Mouse (Mus musculus) megakaryocyte, embryonic 14.5 days (primary cell): ENCODE results near the gene Ifitm2. TPM values are rescaled to one million over a fixed set of nuclear protein-coding genes. Genes with fewer than 3 reads are reported as not detected.
A peak's percentile ranks its signal among the peaks of the same experiment; 100 is the strongest.

Source experiments
- H3K27me3 ChIP-seq: replicated peaks from 2 replicates; pipeline ENCODE3; 2012; ENCODE audit warnings: inconsistent platforms
- H3K36me3 ChIP-seq: replicated peaks from 2 replicates; pipeline ENCODE3; 2012; ENCODE audit warnings: low read length, inconsistent platforms, mixed read lengths
- H3K4me1 ChIP-seq: 2 replicates; pipeline ENCODE4 v1.6.1; 2012; ENCODE audit warnings: inconsistent platforms
- H3K4me3 ChIP-seq: replicated peaks from 2 replicates; pipeline ENCODE3; 2012; ENCODE audit warnings: moderate library complexity, mild to moderate bottlenecking, inconsistent platforms
- H3K9me3 ChIP-seq: 2 replicates; pipeline ENCODE4 v1.6.1; 2012; ENCODE audit warnings: inconsistent platforms
- FLI1 ChIP-seq: IDR thresholded peaks from 2 replicates; pipeline ENCODE4 v1.6.1; 2012; ENCODE audit warnings: low read length, inconsistent platforms, mixed read lengths
- GATA1 ChIP-seq: IDR thresholded peaks from 3 replicates; pipeline ENCODE4 v1.6.1; 2012; ENCODE audit warnings: mixed read lengths, low read length, inconsistent platforms, borderline replicate concordance
- polyA plus RNA-seq: library from polyadenylated mRNA; stranded (reverse); fragments of >175 nt; gene quantifications from 2 replicates; pipeline ENCODE4 v1.2.3, GENCODE M21; 2012; ENCODE audit warnings: low replicate concordance; ENCODE audit not compliant: insufficient read depth

Gene Ifitm2
- polyA plus RNA-seq, 1 experiment, result 722 TPM

GRCm38 (mm10) chr7:140927181-140927580 lies 28.6 kb downstream of the Ifitm2 start:
- H3K9me3 ChIP-seq, result peaks cover 15% of the 10 kb centered on the region
- H3K4me1 ChIP-seq, result peaks cover 57% of the 10 kb centered on the region
- no peaks in the 10 kb centered on the region for H3K27me3 ChIP-seq
- H3K4me3 ChIP-seq, result no peak overlapping the region
- TF ChIP-seq FLI1, result no peak
- TF ChIP-seq GATA1, result no peak
- H3K36me3 ChIP-seq, result peaks cover 69% of the 10 kb centered on the region

GRCm38 (mm10) chr7:140923070-140923775 lies 32.6 kb downstream of the Ifitm2 start:
- Histone ChIP-seq H3K27me3 (no peaks in the 10 kb centered on the region), H3K9me3 (peaks cover 7% of the 10 kb centered on the region), H3K36me3 (peaks cover 60% of the 10 kb centered on the region), H3K4me3 (peak overlapping the region; percentile 91), H3K4me1 (peaks cover 97% of the 10 kb centered on the region)
- no peak for TF ChIP-seq FLI1
- TF ChIP-seq GATA1, result no peak

- no peak for TF ChIP-seq FLI1
- TF ChIP-seq GATA1, result no peak
- Histone ChIP-seq H3K27me3 (no peaks in the 10 kb centered on the region), H3K4me3 (peak overlapping the region; percentile 91), H3K9me3 (peaks cover 2% of the 10 kb centered on the region), H3K4me1 (peaks cover 100% of the 10 kb centered on the region), H3K36me3 (peaks cover 53% of the 10 kb centered on the region)
These were observed 33.3 kb downstream of the Ifitm2 start for GRCm38 (mm10) chr7:140922398-140923069.

- Histone ChIP-seq H3K4me3 (peak overlapping the region; percentile 91), H3K27me3 (no peaks in the 10 kb centered on the region), H3K9me3 (no peaks in the 10 kb centered on the region), H3K4me1 (peaks cover 100% of the 10 kb centered on the region), H3K36me3 (peaks cover 42% of the 10 kb centered on the region)
- peak; percentile 85; the same call in 2 of the 3 replicates for TF ChIP-seq GATA1
- TF ChIP-seq FLI1, result no peak
These were observed 34.4 kb downstream of the Ifitm2 start for GRCm38 (mm10) chr7:140921225-140921975.

GRCm38 (mm10) chr7:140920418-140921029 lies 35.3 kb downstream of the Ifitm2 start, which contains the start of gene Nlrp6:
TSS of gene Nlrp6 (plus strand) at chr7:140920902.
- Histone ChIP-seq H3K4me1 (peaks cover 100% of the 10 kb centered on the region), H3K9me3 (no peaks in the 10 kb centered on the region), H3K4me3 (peak within 1 kb of the TSS; percentile 91), H3K36me3 (peaks cover 33% of the 10 kb centered on the region), H3K27me3 (no peaks in the 10 kb centered on the region)
- TF ChIP-seq FLI1 (no peak), GATA1 (no peak)

GRCm38 (mm10) chr7:140919911-140920310 lies 35.9 kb downstream of the Ifitm2 start:
- Histone ChIP-seq H3K4me3 (peak overlapping the region; percentile 91), H3K27me3 (no peaks in the 10 kb centered on the region), H3K36me3 (peaks cover 27% of the 10 kb centered on the region), H3K4me1 (peaks cover 100% of the 10 kb centered on the region), H3K9me3 (no peaks in the 10 kb centered on the region)
- TF ChIP-seq GATA1 (no peak), FLI1 (no peak)

- Histone ChIP-seq H3K9me3 (no peaks in the 10 kb centered on the region), H3K27me3 (no peaks in the 10 kb centered on the region), H3K36me3 (no peaks in the 10 kb centered on the region), H3K4me1 (peaks cover 74% of the 10 kb centered on the region), H3K4me3 (no peak overlapping the region)
- no peak for TF ChIP-seq FLI1
- no peak for TF ChIP-seq GATA1
These were observed 41.6 kb downstream of the Ifitm2 start for GRCm38 (mm10) chr7:140914031-140914690.

- no peaks in the 10 kb centered on the region for H3K9me3 ChIP-seq
- H3K4me3 ChIP-seq, result no peak overlapping the region
- TF ChIP-seq GATA1 (no peak), FLI1 (no peak)
- H3K27me3 ChIP-seq, result no peaks in the 10 kb centered on the region
- peaks cover 73% of the 10 kb centered on the region for H3K4me1 ChIP-seq
- no peaks in the 10 kb centered on the region for H3K36me3 ChIP-seq
These were observed 42.8 kb downstream of the Ifitm2 start for GRCm38 (mm10) chr7:140912846-140913482.

- Histone ChIP-seq H3K27me3 (no peaks in the 10 kb centered on the region), H3K4me3 (peak overlapping the region; percentile 12), H3K4me1 (peaks cover 67% of the 10 kb centered on the region), H3K36me3 (no peaks in the 10 kb centered on the region), H3K9me3 (no peaks in the 10 kb centered on the region)
- TF ChIP-seq FLI1, result no peak
- no peak for TF ChIP-seq GATA1
These were observed 43.5 kb downstream of the Ifitm2 start for GRCm38 (mm10) chr7:140912293-140912692.
